In the genomic region with DNA sequence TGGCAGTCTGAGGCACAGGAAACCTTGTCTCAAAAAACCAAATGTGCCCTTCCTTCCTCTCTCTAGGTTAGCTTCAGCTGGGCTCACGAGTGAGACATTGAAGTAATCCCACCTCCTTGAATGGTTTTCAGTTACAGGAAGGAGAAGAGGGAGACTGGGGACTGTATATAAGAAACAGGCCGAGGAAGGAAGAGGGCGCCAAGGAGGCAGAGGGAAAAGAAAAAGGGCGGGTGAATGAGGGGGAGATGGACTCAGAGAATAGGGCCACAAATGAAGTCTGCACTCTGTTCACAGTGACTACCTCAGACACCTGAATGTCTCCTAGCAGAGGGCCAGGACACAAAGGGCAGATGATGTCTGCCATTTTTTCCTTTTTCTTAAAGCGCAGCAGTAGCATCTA, we compare ENCODE assay signal across 12 mouse cellular contexts.
A peak's percentile ranks its signal among the peaks of the same experiment; 100 is the strongest.
DNase-seq lines count a peak whose midpoint lies in the region; ATAC-seq and TF ChIP-seq lines count a peak whose summit lies in the region.
"Had no signal": no experiment of that assay in that cellular context is flagged by ENCODE, and none has a peak within 500 bp of the region (broad histone marks: within the 10 kb centered on the region; RNA-seq: fewer than 3 reads in every experiment).

No protein-coding gene starts in this region.

- H3K4me2 ChIP-seq in lung, postnatal 0 days (replicated peaks; ENCODE audit: low read depth, low read length), result no peak overlapping the region
- peak overlapping the region; percentile 18; the same call in 1 of the 2 replicates for H3K4me2 ChIP-seq in forebrain, embryonic 14.5 days (ENCODE audit: low read length)
- H3K4me2 ChIP-seq: liver, embryonic 12.5 days had no signal

- no peak for TF ChIP-seq EP300 in lung, postnatal 0 days (IDR thresholded peaks at IDR 0.05)

- H3K4me1 ChIP-seq in lung, postnatal 0 days (ENCODE audit: insufficient read depth, low read depth, low read length), result no peaks in the 10 kb centered on the region
- H3K4me1 ChIP-seq in forebrain, embryonic 14.5 days (ENCODE audit: control insufficient read depth, insufficient read depth, low read length), result peaks cover 53% of the 10 kb centered on the region
- H3K4me1 ChIP-seq in limb, embryonic 10.5 days, result peaks cover 45% of the 10 kb centered on the region
- H3K4me1 ChIP-seq: liver, embryonic 12.5 days had no signal

- peak; percentile 19 for TF ChIP-seq CTCF in lung, postnatal 0 days (IDR thresholded peaks at IDR 0.05)

- H3K36me3 ChIP-seq in lung, postnatal 0 days (ENCODE audit: insufficient read depth, low read length), result no peaks in the 10 kb centered on the region
- no peaks in the 10 kb centered on the region for H3K36me3 ChIP-seq in forebrain, embryonic 14.5 days (ENCODE audit: control insufficient read depth, insufficient read depth, low read length)
- no peaks in the 10 kb centered on the region for H3K36me3 ChIP-seq in limb, embryonic 10.5 days
- H3K36me3 ChIP-seq: liver, embryonic 12.5 days had no signal

- no peaks in the 10 kb centered on the region for H3K27me3 ChIP-seq in lung, postnatal 0 days (replicated peaks; ENCODE audit: insufficient read depth, low read length)
- H3K27me3 ChIP-seq in forebrain, embryonic 14.5 days (replicated peaks; ENCODE audit: control insufficient read depth, insufficient read depth, low read length), result no peaks in the 10 kb centered on the region
- no peaks in the 10 kb centered on the region for H3K27me3 ChIP-seq in limb, embryonic 10.5 days (ENCODE audit: low read depth, poor library complexity, severe bottlenecking)
- H3K27me3 ChIP-seq: CH12.LX; liver, embryonic 12.5 days had no signal

- no peak overlapping the region for H3K27ac ChIP-seq in lung, postnatal 0 days (ENCODE audit: low read length)
- H3K27ac ChIP-seq in forebrain, embryonic 14.5 days (ENCODE audit: low read depth, low read length), result peak overlapping the region; percentile 87
- H3K27ac ChIP-seq in limb, embryonic 10.5 days, result peak overlapping the region; percentile 79
- H3K27ac ChIP-seq: layer of hippocampus, adult 2 months; liver, embryonic 12.5 days had no signal

- 46% methylated on average over 5 of the region's 5 CpGs for WGBS in lung, postnatal 0 days
- WGBS in forebrain, embryonic 14.5 days, result 9% methylated on average over 5 of the region's 5 CpGs
- WGBS in limb, embryonic 10.5 days, result 8% methylated on average over 5 of the region's 5 CpGs

- H3K4me3 ChIP-seq in lung, postnatal 0 days (ENCODE audit: low read depth, low read length), result no peak overlapping the region
- no peak overlapping the region for H3K4me3 ChIP-seq in forebrain, embryonic 14.5 days (ENCODE audit: low read depth, low read length)
- H3K4me3 ChIP-seq in limb, embryonic 10.5 days, result peak overlapping the region; percentile 1; the same call in 1 of the 2 replicates
- H3K4me3 ChIP-seq: layer of hippocampus, adult 2 months; liver, embryonic 12.5 days had no signal

- H3K9ac ChIP-seq in lung, postnatal 0 days (replicated peaks; ENCODE audit: low read depth), result no peak overlapping the region
- peak overlapping the region; percentile 45 for H3K9ac ChIP-seq in forebrain, embryonic 14.5 days (ENCODE audit: low read length)
- H3K9ac ChIP-seq: liver, embryonic 12.5 days had no signal

- no peaks in the 10 kb centered on the region for H3K9me3 ChIP-seq in lung, postnatal 0 days (ENCODE audit: low read length)
- H3K9me3 ChIP-seq in forebrain, embryonic 14.5 days (replicated peaks; ENCODE audit: control insufficient read depth, low read length), result no peaks in the 10 kb centered on the region
- no peaks in the 10 kb centered on the region for H3K9me3 ChIP-seq in limb, embryonic 10.5 days (replicated peaks)
- H3K9me3 ChIP-seq: liver, embryonic 12.5 days had no signal

- no peak for DNase-seq in lung, postnatal 0 days (ENCODE audit: low spot score)
- no peak for DNase-seq in lung, postnatal 25 days (ENCODE audit: low spot score)
- DNase-seq in forebrain, embryonic 14.5 days (ENCODE audit: low spot score), result no peak
- DNase-seq in limb, embryonic 10.5 days (ENCODE audit: low spot score), result no peak
- no peak for DNase-seq in adrenal gland, adult 8-10 months
- DNase-seq in left cerebral cortex, adult 9 months (ENCODE audit: low spot score in 2 of 2), result no peak
- DNase-seq in cerebellum, adult 8-10 months, result no peak
- no peak for DNase-seq in gastrocnemius, postnatal 4 days (ENCODE audit: low spot score in 2 of 2)
- DNase-seq: cerebellum, adult 11-12 months had no signal

- no peak for ATAC-seq in lung, postnatal 0 days
- ATAC-seq in forebrain, embryonic 14.5 days, result peak; percentile 18; the same call in 1 of the 2 replicates
- ATAC-seq: liver, embryonic 12.5 days had no signal
